Mouse (Mus musculus): ENCODE data around the gene Asic4. TPM values are rescaled to one million over a fixed set of nuclear protein-coding genes. Genes with fewer than 3 reads are reported as not detected.

The Asic4 gene
- polyA plus RNA-seq, 1 experiment from 2014 or later = 0.11 TPM

- WGBS (ENCODE audit: insufficient replicate concordance) = 67% methylated on average over 8 of the region's 9 CpGs
- no peaks in the 10 kb centered on the region; the same call in 1 of the 2 replicates for H3K27me3 ChIP-seq (ENCODE audit: control insufficient read depth, insufficient read depth, low read length)
- H3K4me1 ChIP-seq (ENCODE audit: control insufficient read depth, insufficient read depth, low read length) = peaks cover 17% of the 10 kb centered on the region; the same call in 1 of the 2 replicates
- H3K9me3 ChIP-seq (replicated peaks; ENCODE audit: control insufficient read depth, low read length) = no peaks in the 10 kb centered on the region
- H3K36me3 ChIP-seq (ENCODE audit: control insufficient read depth, insufficient read depth, low read length) = no peaks in the 10 kb centered on the region
- no peak overlapping the region for H3K4me3 ChIP-seq (ENCODE audit: low read depth, low read length)
- ATAC-seq (replicated peaks; ENCODE audit: insufficient number of reproducible peaks, low FRiP score, low TSS enrichment) = no peak
- H3K27ac ChIP-seq (ENCODE audit: low read depth, low read length) = no peak overlapping the region
- H3K9ac ChIP-seq (ENCODE audit: low read depth, low read length) = no peak overlapping the region
- no peak overlapping the region for H3K4me2 ChIP-seq
Observed at GRCm38 (mm10) chr1:75438782-75439181, 11.5 kb upstream of the Asic4 start.

DNA sequence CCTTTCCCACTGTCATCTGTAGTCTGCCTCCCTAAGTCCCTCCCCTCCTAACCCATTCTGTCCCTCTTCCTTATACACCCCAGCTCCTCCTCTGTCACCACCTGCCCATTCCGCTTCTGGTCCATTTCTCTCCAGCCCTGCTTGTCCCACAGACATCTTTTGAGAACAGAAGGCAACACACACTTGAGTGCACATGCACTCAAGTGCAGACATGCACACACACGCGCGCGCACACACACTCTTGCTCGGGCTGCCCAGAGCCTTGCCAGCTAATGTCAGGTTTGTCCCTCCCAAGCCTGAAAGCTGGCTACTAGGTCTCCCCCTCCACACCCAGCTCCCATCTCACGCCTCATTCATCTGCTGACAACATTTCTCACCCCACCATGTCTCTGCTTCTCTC is 9.6 kb upstream of the Asic4 start:
- H3K4me3 ChIP-seq (ENCODE audit: low read depth, low read length) = no peak overlapping the region
- H3K27ac ChIP-seq (ENCODE audit: low read depth, low read length) = no peak overlapping the region
- ATAC-seq (replicated peaks; ENCODE audit: insufficient number of reproducible peaks, low FRiP score, low TSS enrichment) = no peak
- 92% methylated on average over 7 of the region's 7 CpGs for WGBS (ENCODE audit: insufficient replicate concordance)
- H3K36me3 ChIP-seq (ENCODE audit: control insufficient read depth, insufficient read depth, low read length) = no peaks in the 10 kb centered on the region
- H3K4me2 ChIP-seq = no peak overlapping the region
- peaks cover 34% of the 10 kb centered on the region for H3K4me1 ChIP-seq (ENCODE audit: control insufficient read depth, insufficient read depth, low read length)
- no peak overlapping the region for H3K9ac ChIP-seq (ENCODE audit: low read depth, low read length)
- no peaks in the 10 kb centered on the region; the same call in 1 of the 2 replicates for H3K27me3 ChIP-seq (ENCODE audit: control insufficient read depth, insufficient read depth, low read length)
- H3K9me3 ChIP-seq (replicated peaks; ENCODE audit: control insufficient read depth, low read length) = no peaks in the 10 kb centered on the region

- no peak overlapping the region for H3K4me2 ChIP-seq
- no peak overlapping the region for H3K27ac ChIP-seq (ENCODE audit: low read depth, low read length)
- H3K4me3 ChIP-seq (ENCODE audit: low read depth, low read length) = no peak overlapping the region
- 83% methylated on average over 15 of the region's 15 CpGs for WGBS (ENCODE audit: insufficient replicate concordance)
- no peaks in the 10 kb centered on the region for H3K36me3 ChIP-seq (ENCODE audit: control insufficient read depth, insufficient read depth, low read length)
- H3K9me3 ChIP-seq (replicated peaks; ENCODE audit: control insufficient read depth, low read length) = no peaks in the 10 kb centered on the region
- no peak for ATAC-seq (replicated peaks; ENCODE audit: insufficient number of reproducible peaks, low FRiP score, low TSS enrichment)
- no peak overlapping the region for H3K9ac ChIP-seq (ENCODE audit: low read depth, low read length)
- peaks cover 41% of the 10 kb centered on the region for H3K4me1 ChIP-seq (ENCODE audit: control insufficient read depth, insufficient read depth, low read length)
- peaks cover under 1% of the 10 kb centered on the region; the same call in 1 of the 2 replicates for H3K27me3 ChIP-seq (ENCODE audit: control insufficient read depth, insufficient read depth, low read length)
Observed at GRCm38 (mm10) chr1:75441471-75441996, 8.7 kb upstream of the Asic4 start.

- peaks cover 41% of the 10 kb centered on the region for H3K4me1 ChIP-seq (ENCODE audit: control insufficient read depth, insufficient read depth, low read length)
- no peak for ATAC-seq (replicated peaks; ENCODE audit: insufficient number of reproducible peaks, low FRiP score, low TSS enrichment)
- 86% methylated on average over 9 of the region's 9 CpGs for WGBS (ENCODE audit: insufficient replicate concordance)
Observed at GRCm38 (mm10) chr1:75442171-75442570, 8.1 kb upstream of the Asic4 start.

GRCm38 (mm10) chr1:75442811-75443210 is 7.4 kb upstream of the Asic4 start:
- peaks cover 13% of the 10 kb centered on the region; the same call in 1 of the 2 replicates for H3K27me3 ChIP-seq (ENCODE audit: control insufficient read depth, insufficient read depth, low read length)
- no peak overlapping the region for H3K4me2 ChIP-seq
- no peak overlapping the region for H3K9ac ChIP-seq (ENCODE audit: low read depth, low read length)
- no peak overlapping the region for H3K27ac ChIP-seq (ENCODE audit: low read depth, low read length)
- H3K4me3 ChIP-seq (ENCODE audit: low read depth, low read length) = no peak overlapping the region
- no peaks in the 10 kb centered on the region for H3K36me3 ChIP-seq (ENCODE audit: control insufficient read depth, insufficient read depth, low read length)
- ATAC-seq (replicated peaks; ENCODE audit: insufficient number of reproducible peaks, low FRiP score, low TSS enrichment) = no peak
- no peaks in the 10 kb centered on the region for H3K9me3 ChIP-seq (replicated peaks; ENCODE audit: control insufficient read depth, low read length)
- H3K4me1 ChIP-seq (ENCODE audit: control insufficient read depth, insufficient read depth, low read length) = peaks cover 44% of the 10 kb centered on the region
- 56% methylated on average over 8 of the region's 8 CpGs for WGBS (ENCODE audit: insufficient replicate concordance)

More at GRCm38 (mm10) chr1:75442171-75442570, 8.1 kb upstream of the Asic4 start:
- Histone ChIP-seq H3K36me3 (ENCODE audit: control insufficient read depth, insufficient read depth, low read length) (no peaks in the 10 kb centered on the region), H3K27ac (ENCODE audit: low read depth, low read length) (no peak overlapping the region), H3K9me3 (replicated peaks; ENCODE audit: control insufficient read depth, low read length) (no peaks in the 10 kb centered on the region), H3K4me3 (ENCODE audit: low read depth, low read length) (no peak overlapping the region), H3K4me2 (no peak overlapping the region), H3K9ac (ENCODE audit: low read depth, low read length) (no peak overlapping the region), H3K27me3 (ENCODE audit: control insufficient read depth, insufficient read depth, low read length) (peaks cover 7% of the 10 kb centered on the region; the same call in 1 of the 2 replicates)

GRCm38 (mm10) chr1:75443247-75444024 is 6.8 kb upstream of the Asic4 start:
- H3K4me2 ChIP-seq = no peak overlapping the region
- no peaks in the 10 kb centered on the region for H3K9me3 ChIP-seq (replicated peaks; ENCODE audit: control insufficient read depth, low read length)
- H3K9ac ChIP-seq (ENCODE audit: low read depth, low read length) = no peak overlapping the region
- no peak for ATAC-seq (replicated peaks; ENCODE audit: insufficient number of reproducible peaks, low FRiP score, low TSS enrichment)
- H3K4me3 ChIP-seq (ENCODE audit: low read depth, low read length) = no peak overlapping the region
- H3K27ac ChIP-seq (ENCODE audit: low read depth, low read length) = no peak overlapping the region
- WGBS (ENCODE audit: insufficient replicate concordance) = 43% methylated on average over 13 of the region's 13 CpGs
- H3K36me3 ChIP-seq (ENCODE audit: control insufficient read depth, insufficient read depth, low read length) = no peaks in the 10 kb centered on the region
- peaks cover 50% of the 10 kb centered on the region for H3K4me1 ChIP-seq (ENCODE audit: control insufficient read depth, insufficient read depth, low read length)
- H3K27me3 ChIP-seq (ENCODE audit: control insufficient read depth, insufficient read depth, low read length) = peaks cover 18% of the 10 kb centered on the region

DNA sequence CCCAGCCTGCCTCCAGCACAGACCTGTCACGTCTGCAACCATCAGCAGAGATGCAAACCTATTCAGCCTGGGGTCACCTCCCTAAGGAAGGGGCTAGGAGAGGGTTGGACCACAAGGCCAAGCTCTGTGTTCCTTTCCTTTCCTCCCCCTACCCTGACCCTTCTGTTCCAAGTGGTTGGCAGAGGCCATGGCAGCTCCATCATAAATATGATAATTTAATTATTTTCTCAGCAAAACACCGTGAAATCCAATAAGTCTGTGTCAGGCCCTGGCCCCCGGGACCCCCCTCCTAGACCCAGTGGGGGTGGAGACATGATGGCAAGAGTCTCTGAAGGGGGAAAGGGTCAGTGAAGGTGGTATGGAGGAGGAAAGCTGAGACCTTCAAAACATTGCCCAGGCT is 6.0 kb upstream of the Asic4 start:
- peaks cover 54% of the 10 kb centered on the region for H3K4me1 ChIP-seq (ENCODE audit: control insufficient read depth, insufficient read depth, low read length)
- H3K4me3 ChIP-seq (ENCODE audit: low read depth, low read length) = no peak overlapping the region
- H3K27ac ChIP-seq (ENCODE audit: low read depth, low read length) = no peak overlapping the region
- H3K9me3 ChIP-seq (replicated peaks; ENCODE audit: control insufficient read depth, low read length) = no peaks in the 10 kb centered on the region
- H3K27me3 ChIP-seq (ENCODE audit: control insufficient read depth, insufficient read depth, low read length) = peaks cover 25% of the 10 kb centered on the region
- 45% methylated on average over 3 of the region's 3 CpGs for WGBS (ENCODE audit: insufficient replicate concordance)
- ATAC-seq (replicated peaks; ENCODE audit: insufficient number of reproducible peaks, low FRiP score, low TSS enrichment) = no peak
- no peak overlapping the region for H3K4me2 ChIP-seq
- no peak overlapping the region for H3K9ac ChIP-seq (ENCODE audit: low read depth, low read length)
- H3K36me3 ChIP-seq (ENCODE audit: control insufficient read depth, insufficient read depth, low read length) = no peaks in the 10 kb centered on the region

DNA sequence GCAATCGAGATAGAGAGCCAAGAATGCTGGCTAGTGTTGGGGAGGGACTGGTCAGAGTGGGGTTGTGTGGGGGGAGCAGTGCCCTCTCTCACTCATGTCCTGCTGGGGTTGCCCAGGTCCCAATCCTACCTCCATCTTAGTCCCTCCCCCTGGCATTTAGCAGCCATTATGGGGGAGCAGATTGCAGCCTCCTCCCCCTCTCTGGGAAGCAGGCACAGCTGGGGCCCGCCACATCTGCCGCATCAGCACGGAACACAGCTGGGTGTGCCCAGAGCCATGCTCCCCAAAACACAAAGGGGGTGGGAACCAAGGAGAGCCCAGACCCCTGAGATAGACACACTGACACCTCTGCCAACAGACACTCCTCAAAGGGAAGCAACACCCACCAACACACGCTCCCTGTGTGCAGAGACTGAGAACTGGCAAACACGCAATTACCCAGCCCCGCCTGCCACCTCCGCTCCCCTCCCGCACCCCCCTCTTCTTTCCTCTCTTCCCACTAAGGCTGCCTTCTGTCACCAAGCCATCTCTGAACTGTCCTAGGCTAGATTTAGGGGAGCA is 5.0 kb upstream of the Asic4 start:
- H3K4me2 ChIP-seq = peak overlapping the region; percentile 71
- peaks cover 35% of the 10 kb centered on the region for H3K27me3 ChIP-seq (ENCODE audit: control insufficient read depth, insufficient read depth, low read length)
- no peak for ATAC-seq (replicated peaks; ENCODE audit: insufficient number of reproducible peaks, low FRiP score, low TSS enrichment)
- H3K4me3 ChIP-seq (ENCODE audit: low read depth, low read length) = no peak overlapping the region
- peaks cover 64% of the 10 kb centered on the region for H3K4me1 ChIP-seq (ENCODE audit: control insufficient read depth, insufficient read depth, low read length)
- H3K36me3 ChIP-seq (ENCODE audit: control insufficient read depth, insufficient read depth, low read length) = no peaks in the 10 kb centered on the region
- H3K27ac ChIP-seq (ENCODE audit: low read depth, low read length) = no peak overlapping the region
- WGBS (ENCODE audit: insufficient replicate concordance) = 11% methylated on average over 9 of the region's 9 CpGs
- H3K9me3 ChIP-seq (replicated peaks; ENCODE audit: control insufficient read depth, low read length) = no peaks in the 10 kb centered on the region
- peak overlapping the region; percentile 58 for H3K9ac ChIP-seq (ENCODE audit: low read depth, low read length)
